Mouse (Mus musculus) forebrain, embryonic 16.5 days (tissue): ENCODE measurements around the gene Fam189b. TPM values are rescaled to one million over a fixed set of nuclear protein-coding genes. Genes with fewer than 3 reads are reported as not detected.

Experiments
- ATAC-seq: fragments of 200-750 bp; cut with Nextera tagmentation; 2 replicates; pipeline ENCODE4 v1.8.0; 2017; ENCODE audit warnings: mild to moderate bottlenecking, moderate library complexity
- H3K27ac ChIP-seq: fragments of 300-500 bp; sonication (generic); 2 replicates; pipeline ENCODE4 v1.5.1; 2014; ENCODE audit warnings: low read length, control low read depth
- H3K27me3 ChIP-seq: fragments of 300-500 bp; sonication (generic); replicated peaks from 2 replicates; pipeline ENCODE4 v1.6.1; 2014; ENCODE audit warnings: low read length; ENCODE audit not compliant: control insufficient read depth, insufficient read depth
- H3K36me3 ChIP-seq: fragments of 300-500 bp; sonication (generic); 2 replicates; pipeline ENCODE4 v1.6.1; 2014; ENCODE audit not compliant: control insufficient read depth, insufficient read depth
- H3K4me1 ChIP-seq: fragments of 300-500 bp; sonication (generic); replicated peaks from 2 replicates; pipeline ENCODE4 v1.6.1; 2014; ENCODE audit warnings: low read length; ENCODE audit not compliant: control insufficient read depth, insufficient read depth
- H3K4me2 ChIP-seq: fragments of 300-500 bp; sonication (generic); 2 replicates; pipeline ENCODE4 v1.6.1; 2014; ENCODE audit warnings: mild to moderate bottlenecking, low read length, control low read depth
- H3K4me3 ChIP-seq: fragments of 300-500 bp; sonication (generic); replicated peaks from 2 replicates; pipeline ENCODE4 v1.5.1; 2014; ENCODE audit warnings: mild to moderate bottlenecking, low read length, control low read depth
- H3K9ac ChIP-seq: fragments of 300-500 bp; sonication (generic); replicated peaks from 2 replicates; pipeline ENCODE4 v1.6.1; 2014; ENCODE audit warnings: low read depth, low read length, control low read depth
- H3K9me3 ChIP-seq: fragments of 300-500 bp; sonication (generic); 2 replicates; pipeline ENCODE4 v1.6.1; 2016; ENCODE audit warnings: low read length; ENCODE audit not compliant: control insufficient read depth
- WGBS: fragments of 180-500 bp; shearing (Covaris S2); extraction: QIAGEN DNeasy Blood & Tissue Kit; methylation state at CpG from one replicate; pipeline ENCODE4 v1.1.7; 2014; 5-methylcytosine and 5-hydroxymethylcytosine counted together
- polyA plus RNA-seq: library from polyadenylated mRNA; unstranded; fragments of >200 nt; fragmentation: Nextera tagmentation; extraction: Ambion mirVana; gene quantifications from 2 replicates; pipeline ENCODE4 v1.2.1, GENCODE M21; 2015

Gene Fam189b
- polyA plus RNA-seq, result 26.5 and 30.7 TPM in 2 replicates

DNA sequence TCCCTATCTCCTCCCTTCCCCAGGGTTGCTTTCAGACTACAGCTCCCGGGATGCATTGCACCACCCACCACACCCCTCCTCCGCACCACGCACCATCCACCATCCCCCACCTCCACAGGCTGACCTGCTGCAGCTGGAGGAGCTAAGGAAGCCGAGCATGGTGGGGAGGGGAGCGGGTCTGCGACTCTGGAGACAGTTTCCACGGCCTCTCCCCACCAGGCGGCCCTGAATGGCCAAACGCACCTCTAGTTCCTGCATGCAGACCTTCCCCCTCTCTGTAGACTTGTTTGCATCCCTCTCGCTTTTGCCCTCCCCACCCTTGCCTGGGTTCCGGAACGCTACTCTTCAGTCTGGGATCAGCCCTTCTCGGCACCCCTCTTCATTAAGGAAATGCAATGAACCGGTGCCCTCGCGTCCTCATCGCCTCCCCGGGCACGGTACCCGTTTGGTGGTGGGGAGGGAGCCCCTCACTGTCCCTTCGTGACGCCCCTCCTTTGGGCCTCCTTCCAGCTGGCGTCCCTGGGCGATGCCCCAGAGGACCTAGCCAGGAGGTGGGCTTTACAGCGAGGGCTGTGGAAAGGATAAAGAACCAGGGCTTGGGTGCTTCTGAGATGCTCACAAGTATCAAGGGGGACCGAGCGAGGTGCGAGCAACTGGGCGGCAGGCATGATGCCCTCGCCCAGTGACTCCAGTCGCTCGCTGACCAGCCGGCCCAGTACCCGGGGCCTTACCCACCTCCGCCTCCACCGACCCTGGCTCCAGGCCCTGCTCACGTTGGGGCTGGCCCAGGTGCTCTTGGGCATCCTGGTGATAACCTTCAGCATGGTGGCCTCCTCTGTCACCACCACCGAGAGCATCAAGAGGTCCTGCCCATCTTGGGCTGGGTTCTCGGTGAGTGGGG lies at the start of gene Fam189b:
TSS of gene Fam189b (plus strand) at position 86 of the 901 bp plus-strand sequence.
- Histone ChIP-seq H3K4me1 (peaks cover 22% of the 10 kb centered on the region), H3K9me3 (no peaks in the 10 kb centered on the region), H3K4me3 (peak within 1 kb of the TSS; percentile 65), H3K9ac (peak within 1 kb of the TSS; percentile 89), H3K27me3 (no peaks in the 10 kb centered on the region), H3K4me2 (peak within 1 kb of the TSS; percentile 93), H3K36me3 (peaks cover 11% of the 10 kb centered on the region), H3K27ac (peak within 1 kb of the TSS; percentile 82)
- peak; percentile 96 for ATAC-seq
- 3% methylated on average over 39 of the region's 39 CpGs for WGBS

- no peak overlapping the region for H3K9ac ChIP-seq
- 95% methylated on average over 1 of the region's 1 CpGs for WGBS
- ATAC-seq, result no peak
- no peaks in the 10 kb centered on the region for H3K27me3 ChIP-seq
- no peak overlapping the region for H3K4me3 ChIP-seq
- H3K36me3 ChIP-seq, result no peaks in the 10 kb centered on the region
- H3K4me2 ChIP-seq, result no peak overlapping the region
- H3K27ac ChIP-seq, result no peak overlapping the region
- H3K9me3 ChIP-seq, result no peaks in the 10 kb centered on the region
- H3K4me1 ChIP-seq, result peaks cover 11% of the 10 kb centered on the region
Measured at GRCm38 (mm10) chr3:89133752-89134151, 49.2 kb upstream of the Fam189b start.

GRCm38 (mm10) chr3:89135958-89136357 lies 47.0 kb upstream of the Fam189b start, which contains the start of gene Pklr:
TSS of gene Pklr (plus strand) at chr3:89136142.
- peaks cover 11% of the 10 kb centered on the region for H3K4me1 ChIP-seq
- 59% methylated on average over 3 of the region's 3 CpGs for WGBS
- no peak within 1 kb of the TSS for H3K9ac ChIP-seq
- no peaks in the 10 kb centered on the region for H3K27me3 ChIP-seq
- no peak within 1 kb of the TSS for H3K4me3 ChIP-seq
- H3K36me3 ChIP-seq, result no peaks in the 10 kb centered on the region
- no peak for ATAC-seq
- H3K27ac ChIP-seq, result no peak within 1 kb of the TSS
- no peaks in the 10 kb centered on the region for H3K9me3 ChIP-seq
- H3K4me2 ChIP-seq, result no peak within 1 kb of the TSS

DNA sequence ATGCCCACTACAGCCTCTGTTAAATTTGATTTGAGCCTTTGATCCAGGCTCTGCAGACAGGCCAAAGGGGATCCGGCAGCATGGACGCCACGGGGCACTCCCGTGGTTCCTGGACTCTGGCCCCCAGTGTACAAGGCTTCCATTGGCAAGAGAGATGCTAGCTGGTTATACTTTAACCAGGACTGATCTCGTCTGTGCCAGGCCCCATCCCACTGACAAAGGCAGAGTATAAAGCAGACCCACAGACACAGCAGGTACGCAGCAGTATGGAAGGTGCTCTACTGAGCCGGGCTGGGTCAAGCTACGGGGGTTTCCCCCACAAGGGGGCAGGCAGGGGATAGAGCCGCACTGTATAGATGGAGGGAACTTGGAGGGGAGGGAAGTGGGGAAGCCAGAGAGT lies 46.6 kb upstream of the Fam189b start:
- no peak for ATAC-seq
- Histone ChIP-seq H3K4me1 (peaks cover 11% of the 10 kb centered on the region), H3K4me3 (no peak overlapping the region), H3K27me3 (no peaks in the 10 kb centered on the region), H3K36me3 (no peaks in the 10 kb centered on the region), H3K27ac (no peak overlapping the region), H3K9ac (no peak overlapping the region), H3K9me3 (no peaks in the 10 kb centered on the region), H3K4me2 (no peak overlapping the region)
- WGBS, result 41% methylated on average over 9 of the region's 9 CpGs

GRCm38 (mm10) chr3:89144821-89145220 lies 38.1 kb upstream of the Fam189b start:
- H3K4me1 ChIP-seq, result no peaks in the 10 kb centered on the region
- no peaks in the 10 kb centered on the region for H3K36me3 ChIP-seq
- H3K9ac ChIP-seq, result no peak overlapping the region
- no peaks in the 10 kb centered on the region for H3K9me3 ChIP-seq
- H3K27ac ChIP-seq, result no peak overlapping the region
- no peak for ATAC-seq
- H3K27me3 ChIP-seq, result no peaks in the 10 kb centered on the region
- H3K4me3 ChIP-seq, result no peak overlapping the region
- no peak overlapping the region for H3K4me2 ChIP-seq
- WGBS, result 87% methylated on average over 10 of the region's 10 CpGs

- H3K36me3 ChIP-seq, result no peaks in the 10 kb centered on the region
- no peak for ATAC-seq
- 21% methylated on average over 8 of the region's 8 CpGs for WGBS
Measured at GRCm38 (mm10) chr3:89145566-89145965, 37.4 kb upstream of the Fam189b start.

GRCm38 (mm10) chr3:89147101-89147978 lies 35.6 kb upstream of the Fam189b start:
- no peaks in the 10 kb centered on the region for H3K36me3 ChIP-seq
- no peak overlapping the region for H3K9ac ChIP-seq
- no peak overlapping the region for H3K4me2 ChIP-seq
- ATAC-seq, result no peak
- no peak overlapping the region for H3K4me3 ChIP-seq
- WGBS, result 25% methylated on average over 26 of the region's 26 CpGs
- H3K27me3 ChIP-seq, result no peaks in the 10 kb centered on the region
- H3K4me1 ChIP-seq, result no peaks in the 10 kb centered on the region
- H3K9me3 ChIP-seq, result no peaks in the 10 kb centered on the region
- no peak overlapping the region for H3K27ac ChIP-seq

More at GRCm38 (mm10) chr3:89145566-89145965, 37.4 kb upstream of the Fam189b start:
- no peaks in the 10 kb centered on the region for H3K9me3 ChIP-seq
- no peak overlapping the region for H3K4me2 ChIP-seq
- H3K4me1 ChIP-seq, result no peaks in the 10 kb centered on the region
- no peaks in the 10 kb centered on the region for H3K27me3 ChIP-seq
- H3K4me3 ChIP-seq, result no peak overlapping the region
- H3K27ac ChIP-seq, result no peak overlapping the region
- H3K9ac ChIP-seq, result no peak overlapping the region

GRCm38 (mm10) chr3:89147979-89148311 lies 35.0 kb upstream of the Fam189b start:
- no peak overlapping the region for H3K27ac ChIP-seq
- H3K4me1 ChIP-seq, result no peaks in the 10 kb centered on the region
- no peak overlapping the region for H3K4me3 ChIP-seq
- no peaks in the 10 kb centered on the region for H3K36me3 ChIP-seq
- WGBS, result 16% methylated on average over 15 of the region's 15 CpGs
- no peak for ATAC-seq
- H3K4me2 ChIP-seq, result no peak overlapping the region
- no peaks in the 10 kb centered on the region for H3K9me3 ChIP-seq
- H3K9ac ChIP-seq, result no peak overlapping the region
- no peaks in the 10 kb centered on the region for H3K27me3 ChIP-seq

DNA sequence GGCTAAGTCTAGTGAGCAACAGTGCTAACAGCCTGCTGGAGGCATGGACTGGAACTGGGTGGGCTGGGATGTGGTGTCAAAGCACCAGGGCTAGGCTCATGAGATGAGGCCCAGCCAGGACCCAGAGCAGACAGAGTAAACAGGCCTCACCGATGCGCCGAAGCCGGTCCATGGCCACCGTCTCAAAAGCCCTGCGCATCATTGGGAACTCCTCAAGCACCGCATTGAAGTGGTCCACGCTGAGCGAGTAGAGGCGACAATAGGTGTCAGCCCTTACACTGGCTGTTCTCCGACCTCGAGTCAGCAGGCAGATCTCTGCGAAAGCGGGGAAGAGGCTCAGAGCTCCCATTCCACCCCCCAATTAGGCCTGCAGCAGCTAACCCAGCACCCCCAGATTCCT lies 34.4 kb upstream of the Fam189b start:
- H3K27me3 ChIP-seq, result no peaks in the 10 kb centered on the region
- H3K9me3 ChIP-seq, result no peaks in the 10 kb centered on the region
- no peak overlapping the region for H3K4me2 ChIP-seq
- H3K9ac ChIP-seq, result no peak overlapping the region
- no peaks in the 10 kb centered on the region for H3K4me1 ChIP-seq
- H3K36me3 ChIP-seq, result no peaks in the 10 kb centered on the region
- H3K27ac ChIP-seq, result no peak overlapping the region
- no peak overlapping the region for H3K4me3 ChIP-seq
- 71% methylated on average over 14 of the region's 14 CpGs for WGBS
- no peak for ATAC-seq
